Mouse (Mus musculus) olfactory bulb, adult 2 months (tissue): ENCODE data around the gene Lrrc29.

ENCODE experiments used
- CTCF ChIP-seq: fragments of 200-500 bp; IDR thresholded peaks from 2 replicates; pipeline ENCODE4 v1.5.1; 2012; ENCODE audit warnings: low read depth, mild to moderate bottlenecking, low read length, moderate library complexity; ENCODE audit not compliant: insufficient read depth
- POLR2A ChIP-seq: fragments of 200-500 bp; IDR thresholded peaks from 2 replicates; pipeline ENCODE4 v1.6.1; 2012; ENCODE audit warnings: mild to moderate bottlenecking, low read depth, low read length, moderate library complexity; ENCODE audit not compliant: insufficient read depth

DNA sequence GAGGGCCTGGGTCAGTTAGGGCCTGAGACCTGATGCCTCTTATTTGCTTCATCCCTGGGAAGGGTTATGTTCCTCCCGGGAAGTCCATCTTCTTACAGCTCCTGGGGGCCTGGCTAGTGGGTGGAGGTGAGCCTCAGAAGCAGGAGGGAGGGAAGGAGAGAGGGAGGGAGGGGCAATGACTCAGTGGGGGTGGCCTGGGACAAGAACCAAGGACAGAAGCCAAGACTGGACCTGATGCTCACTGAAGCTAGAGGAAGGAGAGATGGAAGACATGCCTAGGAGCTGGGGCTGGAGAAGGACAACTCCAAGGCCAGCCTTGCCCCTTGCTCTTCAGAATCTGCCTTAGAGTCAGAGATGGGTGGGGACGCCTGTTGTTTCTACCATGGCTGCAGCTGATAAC, 47.0 kb upstream of the Lrrc29 start, which contains the start of gene Plekhg4:
- TF ChIP-seq POLR2A (no peak), CTCF (no peak)
